Mouse (Mus musculus): Measurements from ENCODE around the gene Lztr1.
"Not testable (repeated sequence)": the region's sequence is repeated elsewhere in the genome, so short reads cannot be mapped to it uniquely, and the experiment has no call there.

The Lztr1 gene

DNA sequence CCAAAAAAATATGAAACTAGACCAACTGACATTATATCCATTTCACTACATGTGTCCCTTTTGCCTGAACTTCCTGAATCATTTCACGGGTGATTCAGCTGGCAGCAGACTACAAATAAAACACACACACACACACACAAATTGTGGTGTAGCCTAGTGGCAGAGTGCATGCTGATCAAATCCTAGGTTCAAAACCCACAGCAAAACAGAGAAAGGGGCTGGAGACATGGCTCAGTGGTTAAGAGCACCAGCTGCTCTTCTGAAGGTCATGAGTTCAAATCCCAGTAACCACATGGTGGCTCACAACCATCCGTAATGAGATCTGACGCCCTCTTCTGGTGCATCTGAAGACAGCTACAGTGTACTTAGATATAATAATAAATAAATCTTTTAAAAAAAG, 457 bp upstream of the Lztr1 start:
- not testable (repeated sequence) for DNase-seq

DNA sequence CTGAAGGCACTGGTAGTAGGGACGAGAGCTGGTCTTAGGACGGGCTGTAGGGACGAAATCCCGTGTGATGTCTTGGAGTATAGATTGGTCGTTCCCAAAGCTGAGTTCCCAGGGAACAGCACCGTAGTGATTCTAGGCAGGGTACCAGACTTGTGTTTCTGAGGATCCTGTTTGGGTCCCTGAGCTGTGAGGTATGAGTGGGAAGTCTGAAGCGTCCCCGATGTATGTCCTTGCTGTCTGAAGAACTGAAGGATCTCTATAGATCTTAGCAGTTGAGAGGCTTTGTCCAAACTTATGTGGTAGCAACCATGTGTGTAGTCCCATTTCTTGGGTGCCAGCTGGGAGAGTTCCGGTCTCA, 731 bp downstream of the Lztr1 start:
- DNase-seq: no peak

DNA sequence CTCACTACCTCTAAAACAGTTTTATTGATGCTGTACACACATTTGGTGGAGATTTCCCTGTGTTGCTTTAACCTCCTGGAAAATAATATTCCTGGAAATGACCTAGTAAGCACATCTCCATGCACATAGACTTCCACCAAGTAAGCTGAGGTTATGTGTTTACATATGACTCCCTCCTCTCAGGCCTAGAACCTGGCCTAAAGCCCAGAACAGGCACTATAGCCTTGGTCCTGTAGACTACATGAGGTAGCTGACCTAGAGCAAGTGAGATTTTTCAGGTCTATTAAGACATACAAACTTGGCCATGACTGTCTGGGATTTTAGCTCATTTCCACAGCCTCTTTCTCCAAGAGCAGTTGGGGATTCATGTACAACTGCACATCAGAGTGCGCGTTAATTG, 1.7 kb downstream of the Lztr1 start:
- no peak for DNase-seq

DNA sequence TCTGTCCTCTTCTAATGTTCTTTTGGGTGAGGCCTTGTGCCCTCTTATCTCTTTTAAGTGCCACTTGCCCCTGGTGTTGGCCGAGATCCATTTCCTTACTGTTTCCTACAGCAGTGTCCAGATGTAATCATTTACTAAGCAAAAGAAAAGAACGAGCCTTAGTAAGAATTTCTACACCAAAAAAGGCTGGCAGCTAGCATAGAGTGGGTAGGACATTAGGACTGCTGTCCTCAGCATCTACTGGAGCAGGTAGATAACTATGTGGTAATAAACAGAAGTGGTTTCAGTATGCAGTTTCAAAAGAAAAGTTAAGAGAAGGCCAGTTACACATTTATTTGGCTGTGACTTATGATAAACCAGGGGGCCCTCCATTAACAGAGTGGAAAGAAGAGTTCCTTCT, 2.2 kb downstream of the Lztr1 start:
- no peak for DNase-seq

DNA sequence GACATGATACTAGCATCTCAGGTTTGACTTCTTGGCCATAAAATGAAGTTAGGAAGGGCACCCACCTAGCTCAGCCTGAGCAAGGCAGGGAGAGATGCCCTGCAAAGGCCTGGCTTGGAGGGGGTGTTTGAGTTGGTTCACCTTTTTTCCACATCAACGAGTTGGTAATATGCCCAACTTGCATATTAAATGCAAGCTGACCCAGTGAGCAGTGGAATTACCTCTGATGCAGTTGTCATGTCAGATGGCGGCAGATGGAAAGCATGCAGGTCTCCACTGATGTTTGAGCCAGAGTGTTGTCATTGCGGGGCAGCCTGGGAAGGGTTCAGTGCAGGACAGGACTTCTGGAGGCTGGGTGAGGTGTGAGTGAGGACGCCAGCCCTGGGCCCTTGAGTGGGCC, 2.9 kb downstream of the Lztr1 start:
- DNase-seq: no peak

DNA sequence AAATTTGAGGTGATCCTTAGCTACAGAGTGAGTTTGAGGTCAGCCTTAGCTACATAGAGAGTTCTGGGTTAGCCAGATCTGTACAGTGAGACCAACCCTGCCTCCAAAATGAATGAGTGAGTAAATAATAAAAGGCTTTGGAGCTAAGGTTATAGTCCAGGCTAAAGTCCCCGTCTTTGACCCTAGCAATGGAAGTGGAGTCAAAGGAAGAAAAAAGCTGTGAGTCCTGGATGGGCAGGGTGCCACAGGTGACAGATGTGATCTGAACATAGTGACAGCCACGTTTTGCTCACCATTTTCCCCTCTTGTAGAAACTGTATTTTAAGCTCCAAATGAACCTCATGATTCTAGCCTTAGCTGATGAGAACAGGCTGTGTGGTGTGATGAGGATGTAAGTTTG, 10.4 kb downstream of the Lztr1 start:
- no peak for DNase-seq

DNA sequence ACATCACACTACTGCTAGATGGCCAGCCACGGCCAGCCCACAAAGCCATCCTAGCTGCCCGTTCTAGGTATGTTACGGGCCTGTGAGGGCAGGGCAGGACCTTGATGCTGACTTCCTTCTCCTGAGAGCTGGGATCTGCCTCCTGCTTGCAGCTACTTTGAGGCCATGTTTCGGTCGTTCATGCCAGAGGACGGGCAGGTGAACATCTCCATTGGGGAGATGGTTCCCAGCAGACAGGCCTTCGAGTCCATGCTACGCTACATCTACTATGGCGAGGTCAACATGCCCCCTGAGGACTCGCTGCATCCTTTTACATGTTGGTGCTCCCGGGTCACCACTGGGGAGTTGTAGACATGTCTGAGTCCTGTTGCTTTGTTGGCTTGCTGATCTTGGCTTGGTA, 15.7 kb downstream of the Lztr1 start:
- no peak for DNase-seq

DNA sequence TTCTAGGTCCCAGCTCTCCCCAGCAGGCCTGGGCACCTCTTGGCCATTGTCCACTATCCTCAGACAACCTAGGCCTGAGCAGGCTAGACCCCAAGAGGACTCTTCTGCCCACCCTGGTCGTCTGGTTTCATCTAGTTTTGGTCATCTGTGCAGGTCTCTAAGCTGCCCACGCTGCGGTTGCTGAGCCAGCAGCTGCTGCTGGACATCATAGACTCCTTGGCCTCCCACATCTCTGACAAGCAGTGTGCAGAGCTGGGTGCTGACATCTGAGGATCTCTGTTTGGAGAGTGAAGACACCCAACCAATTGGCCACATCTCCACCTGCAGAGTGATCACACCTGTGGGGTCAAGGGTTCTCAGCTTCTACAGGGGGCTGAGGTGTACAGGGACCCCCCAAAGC, 17.0 kb downstream of the Lztr1 start:
- DNase-seq: no peak

DNA sequence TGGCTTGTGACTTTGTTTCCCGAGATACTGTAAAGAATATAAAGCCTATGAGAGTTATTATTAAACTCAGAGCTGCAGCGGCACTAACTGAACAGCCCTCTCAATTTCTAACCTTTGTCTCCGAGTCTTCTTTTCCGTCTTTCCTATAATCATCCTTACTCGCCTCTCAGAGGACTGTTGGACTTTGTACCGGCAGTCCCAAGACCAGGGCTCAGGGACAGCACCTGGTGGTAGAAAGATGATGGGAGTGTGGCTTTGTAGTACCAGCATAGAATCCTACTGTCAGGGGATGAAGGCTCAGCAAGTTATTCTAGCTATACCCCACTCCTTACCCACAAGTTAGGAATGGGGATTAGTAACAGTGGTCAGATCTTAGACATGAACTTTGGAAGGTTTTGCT, 17.7 kb downstream of the Lztr1 start:
- DNase-seq: no peak

DNA sequence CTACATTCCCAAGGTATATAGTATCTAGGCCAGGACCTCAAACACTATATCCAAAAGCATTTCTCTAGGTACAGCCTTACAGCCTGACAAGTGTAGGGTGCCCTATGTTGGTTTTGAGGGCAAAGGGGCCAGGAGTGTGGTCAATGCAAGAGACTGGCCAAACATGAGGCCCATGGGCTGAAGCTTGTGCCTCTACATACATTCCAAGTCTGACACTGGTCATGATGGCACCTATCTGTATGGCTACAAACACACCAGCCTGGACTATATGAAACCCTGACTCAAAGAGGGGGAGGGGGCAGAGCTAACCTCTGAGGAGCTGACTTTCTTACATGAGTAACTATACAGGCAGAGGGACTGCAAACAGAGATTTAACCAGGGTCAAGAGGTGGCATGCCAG, 19.1 kb downstream of the Lztr1 start:
- no peak for DNase-seq

DNA sequence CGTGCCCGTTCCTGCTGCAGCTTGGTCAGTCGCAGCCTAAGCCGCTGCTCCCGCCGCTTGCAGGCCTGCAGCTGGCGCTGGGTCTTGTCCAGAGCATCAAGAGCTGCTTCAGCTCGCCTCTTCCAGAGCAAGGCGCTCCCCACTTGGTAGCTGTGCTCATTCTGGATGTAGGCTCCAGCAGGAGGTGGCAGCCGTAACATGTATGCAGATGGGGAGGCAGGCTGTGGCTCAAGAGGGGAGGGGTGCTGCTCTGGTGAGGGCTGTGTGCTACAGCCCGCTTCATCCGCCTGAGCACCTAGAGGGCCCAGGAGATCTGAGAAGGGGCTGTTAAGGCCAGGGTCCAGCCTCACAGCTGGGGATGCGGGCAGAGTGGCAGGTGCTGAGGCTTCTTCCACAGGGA, 19.8 kb downstream of the Lztr1 start:
- no peak for DNase-seq

DNA sequence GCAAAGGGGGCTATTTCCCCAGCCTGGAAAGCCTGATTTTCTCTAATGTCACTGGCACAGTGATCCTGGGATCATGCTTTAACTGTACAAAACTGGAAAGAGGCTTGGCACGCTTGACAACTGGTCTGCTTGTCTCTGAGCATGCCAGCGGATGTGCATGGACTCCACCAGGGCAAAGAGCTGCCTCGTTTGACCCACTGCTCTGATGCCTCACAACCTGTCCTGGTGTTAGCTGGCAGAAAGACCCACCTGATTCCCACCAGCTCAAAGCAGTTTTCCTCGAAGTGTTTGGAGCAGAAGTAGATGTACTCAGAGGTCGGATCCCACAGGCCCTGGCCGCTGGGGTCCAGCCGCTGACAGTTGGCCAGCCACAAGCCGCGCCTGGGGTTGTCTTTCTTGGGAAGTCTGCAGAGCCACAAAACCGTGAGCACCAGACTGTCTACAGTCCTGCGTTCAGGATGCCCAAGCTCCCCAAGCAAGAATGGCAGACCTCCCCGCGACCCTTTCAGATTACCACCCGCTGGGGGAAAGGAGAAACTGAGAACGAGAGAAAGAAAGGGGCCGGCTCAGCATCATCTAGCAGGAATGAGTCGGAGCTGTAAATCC, 21.6 kb downstream of the Lztr1 start:
- DNase-seq: peak; percentile 20 to 29

DNA sequence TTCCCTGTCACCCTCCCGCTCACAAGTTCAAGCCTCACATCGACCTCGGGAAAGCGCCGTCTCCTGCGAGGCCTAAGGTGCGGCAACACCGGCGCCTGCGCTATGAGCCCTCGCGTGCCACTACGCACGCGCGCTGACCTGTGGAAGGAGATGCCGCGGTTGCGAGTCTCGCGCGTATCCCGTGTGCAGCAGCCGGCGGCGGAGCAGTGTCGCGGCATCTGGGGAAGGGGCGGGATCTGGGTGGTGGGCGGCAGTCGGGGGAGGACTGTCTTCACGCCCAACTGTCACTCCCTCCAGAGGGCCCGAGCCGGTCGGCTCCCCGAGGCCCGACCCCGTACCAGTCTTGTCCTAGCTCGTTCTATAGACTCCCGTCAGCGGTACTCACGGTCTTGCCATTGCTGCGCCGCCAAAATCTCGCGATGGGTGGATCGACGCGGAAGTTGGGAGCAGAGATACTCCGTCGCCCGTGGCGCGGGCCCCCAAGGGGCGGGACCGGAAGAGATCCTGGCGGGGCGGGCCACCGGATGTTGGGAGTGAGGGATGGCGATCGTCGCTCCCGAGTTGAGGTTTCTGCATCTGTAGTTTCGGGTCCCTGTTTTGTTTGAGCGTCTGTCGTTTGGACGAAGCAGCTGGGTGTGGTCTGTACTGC, 22.3 kb downstream of the Lztr1 start, which contains the start of gene Thap7:
TSS of gene Thap7 (minus strand) at position 497 of the 649 bp plus-strand sequence.
- peak; percentile 94 to 96 for DNase-seq

DNA sequence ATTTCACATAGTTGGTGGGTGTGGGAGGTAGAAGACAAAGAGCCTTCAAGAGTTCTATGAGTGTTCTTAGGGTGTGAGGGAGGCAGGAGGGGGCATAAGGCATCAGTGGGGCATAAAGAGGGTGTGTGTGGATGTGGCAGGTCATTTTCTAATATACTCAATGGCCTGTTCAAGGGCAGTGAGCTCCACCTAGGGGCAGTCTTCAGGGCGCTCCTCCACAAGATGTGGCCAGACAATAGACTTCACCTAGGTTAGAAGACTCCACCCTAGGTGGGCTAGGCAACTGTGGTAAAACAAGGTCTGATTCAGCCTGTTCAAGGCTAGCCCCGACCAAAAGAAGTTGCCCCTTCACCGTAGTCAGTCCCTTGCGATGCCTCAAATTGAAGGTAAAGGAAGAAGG, 23.8 kb downstream of the Lztr1 start:
- no peak for DNase-seq

DNA sequence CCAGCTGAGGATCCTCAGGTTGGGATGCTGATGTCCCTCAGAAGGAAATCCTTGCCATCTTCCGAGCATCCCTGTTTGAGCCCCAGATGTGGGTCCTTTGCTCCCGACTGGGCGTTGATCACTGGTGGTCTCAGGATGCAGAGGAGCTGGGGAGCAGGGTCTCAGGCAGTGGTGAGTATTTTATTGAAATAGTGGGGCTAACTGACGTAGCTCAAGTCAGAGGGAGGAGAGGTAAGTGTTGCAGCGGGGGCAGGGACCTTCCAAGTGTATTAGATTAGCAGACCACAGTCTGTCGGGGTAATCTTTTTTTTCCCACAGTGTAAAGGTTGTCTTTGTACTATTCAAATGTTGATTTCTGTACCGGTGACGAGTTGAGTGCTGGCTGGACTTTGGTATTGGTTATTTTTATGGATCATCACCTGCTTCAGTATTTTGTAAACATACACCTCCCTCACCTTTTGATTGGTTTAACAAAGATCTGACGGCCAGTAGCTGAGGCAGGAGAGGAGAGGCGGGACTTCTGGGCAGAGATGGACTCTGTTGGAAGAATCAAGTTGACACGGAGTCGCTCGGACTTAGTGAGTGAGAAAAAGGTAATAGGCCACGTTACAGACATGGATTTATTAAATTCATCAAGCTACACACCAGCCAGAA, 24.3 kb downstream of the Lztr1 start:
- DNase-seq: no peak

DNA sequence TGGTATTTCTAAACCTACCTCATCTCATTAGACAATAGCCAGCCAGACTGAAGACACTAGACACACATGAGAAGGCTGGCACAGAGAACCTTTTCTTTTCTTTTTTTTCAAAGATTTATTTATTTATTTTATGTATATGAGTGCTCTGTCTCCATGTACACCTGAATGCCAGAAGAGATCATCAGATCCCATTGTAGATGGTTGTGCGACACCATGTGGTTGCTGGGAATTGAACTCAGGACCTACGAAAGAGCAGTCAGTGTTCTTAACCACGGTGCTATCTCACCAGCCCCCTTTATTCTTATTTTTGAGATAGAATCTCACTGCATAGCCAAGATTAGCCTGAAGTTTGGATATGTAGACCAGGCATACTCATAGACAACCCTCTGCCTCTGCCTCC, 28.1 kb downstream of the Lztr1 start:
- DNase-seq: no peak

DNA sequence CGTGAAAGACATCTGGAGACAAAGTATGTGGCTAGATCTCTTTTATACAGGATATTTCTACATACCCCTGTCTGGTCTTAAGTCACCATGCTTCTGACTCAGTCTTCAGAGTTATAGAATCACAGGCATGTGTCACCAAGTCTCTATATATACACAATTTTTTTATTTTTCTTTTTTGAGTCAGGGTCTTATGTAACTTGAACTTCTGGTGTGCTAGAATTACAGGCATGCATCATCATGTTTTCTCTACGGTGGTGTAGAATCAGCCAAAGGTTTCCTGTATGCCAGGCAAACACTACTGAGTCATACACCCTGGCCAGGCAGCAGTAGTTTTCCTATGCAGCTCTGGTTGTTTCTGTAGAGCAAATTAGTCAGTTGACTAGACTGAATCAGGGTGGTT, 34.1 kb downstream of the Lztr1 start:
- no peak for DNase-seq

DNA sequence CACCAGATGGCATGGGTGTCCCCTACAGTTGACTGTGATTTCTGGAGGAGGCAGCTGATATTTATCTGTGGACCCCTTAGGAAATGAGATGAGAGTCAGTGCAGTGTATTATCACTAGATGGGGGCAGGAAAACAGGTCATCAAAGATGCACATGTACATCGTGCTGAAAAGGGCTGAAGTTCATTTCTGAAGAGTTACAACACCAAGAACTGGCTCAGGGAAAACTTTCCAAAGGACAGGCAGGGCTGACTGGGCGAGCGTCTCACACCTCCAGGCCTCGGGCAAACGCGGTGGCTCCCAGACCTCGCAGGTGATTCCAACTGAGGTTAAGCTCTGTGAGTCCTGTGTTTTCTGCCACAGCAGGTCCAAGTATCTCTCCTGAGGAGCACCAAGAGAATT, 44.3 kb downstream of the Lztr1 start:
- DNase-seq: no peak

DNA sequence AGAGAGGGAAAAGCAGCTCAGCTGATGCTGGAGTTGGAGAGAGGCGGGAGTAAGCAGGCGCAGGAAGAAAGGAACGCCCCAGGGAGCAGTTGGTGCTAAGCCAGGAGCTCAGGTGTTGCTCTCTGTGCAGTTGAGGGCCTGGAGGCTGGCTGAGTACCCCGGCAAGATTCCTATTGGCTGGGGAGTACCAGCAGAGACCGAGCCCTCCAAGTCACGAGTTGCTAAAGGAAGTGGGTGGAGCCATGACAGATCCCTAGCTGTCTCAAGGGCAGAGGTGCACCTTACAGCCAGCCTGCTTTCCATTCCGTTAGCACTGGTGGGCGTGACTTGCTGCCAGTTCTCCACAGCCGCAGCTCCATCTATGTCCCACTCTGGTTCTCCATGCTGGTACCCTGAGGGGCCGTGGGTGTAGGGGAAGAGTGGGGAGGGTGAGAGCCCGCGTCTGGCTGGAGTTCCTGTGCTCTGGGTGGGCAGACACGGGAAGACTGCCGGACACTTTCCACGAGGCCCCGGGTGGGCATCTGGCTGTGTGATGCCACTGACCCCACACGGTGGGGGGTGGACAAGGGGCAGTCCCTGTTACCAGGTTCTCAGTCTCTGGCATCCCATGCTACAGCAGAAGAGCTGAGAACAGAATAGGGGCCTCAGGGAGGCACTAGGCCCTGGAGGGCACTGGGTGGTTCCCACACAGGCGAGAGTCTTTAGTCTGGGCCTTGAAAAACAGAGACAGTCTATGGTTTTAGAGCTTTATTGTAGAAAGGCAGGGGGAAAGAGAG, 45.6 kb downstream of the Lztr1 start:
- DNase-seq: peak; percentile 64 to 80

DNA sequence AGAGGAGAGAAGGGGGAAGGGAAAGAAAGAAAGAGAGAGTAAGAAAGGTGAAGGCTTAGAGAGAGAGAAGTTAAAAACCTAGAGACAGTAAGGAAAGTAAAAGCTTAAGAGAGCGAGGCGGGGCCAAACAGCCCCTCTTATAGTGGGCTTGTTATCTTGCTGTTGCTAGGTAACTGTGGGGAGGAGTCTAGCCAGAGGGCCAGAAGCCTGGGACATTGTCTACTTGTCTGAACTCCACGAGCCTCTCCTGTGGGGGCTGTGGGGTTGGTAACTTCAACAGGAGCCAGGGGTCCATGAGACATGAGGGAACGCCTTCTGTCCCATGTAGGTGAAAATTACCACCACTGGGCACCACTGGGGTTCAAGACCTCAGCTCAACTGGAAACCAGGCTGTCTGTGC, 46.2 kb downstream of the Lztr1 start:
- not testable (repeated sequence) for DNase-seq

DNA sequence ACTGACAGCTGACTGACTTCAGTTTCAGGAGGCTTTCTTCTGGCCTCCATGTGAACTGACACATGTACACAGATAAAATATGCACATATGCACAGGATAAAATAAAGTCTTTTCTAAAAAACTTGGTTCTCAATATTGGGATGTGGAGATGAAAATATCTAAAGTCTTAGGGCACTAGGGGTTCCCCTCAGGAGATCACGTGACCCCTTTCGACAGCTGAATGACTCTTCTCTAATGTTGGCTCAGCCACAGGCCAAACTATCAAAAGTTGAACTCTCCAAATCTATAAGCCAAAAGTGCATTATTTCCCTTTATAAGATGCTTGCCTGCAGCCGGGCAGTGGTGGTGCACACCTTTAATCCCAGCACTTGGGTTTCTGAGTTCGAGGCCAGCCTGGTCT, 47.7 kb downstream of the Lztr1 start:
- DNase-seq: no peak

DNA sequence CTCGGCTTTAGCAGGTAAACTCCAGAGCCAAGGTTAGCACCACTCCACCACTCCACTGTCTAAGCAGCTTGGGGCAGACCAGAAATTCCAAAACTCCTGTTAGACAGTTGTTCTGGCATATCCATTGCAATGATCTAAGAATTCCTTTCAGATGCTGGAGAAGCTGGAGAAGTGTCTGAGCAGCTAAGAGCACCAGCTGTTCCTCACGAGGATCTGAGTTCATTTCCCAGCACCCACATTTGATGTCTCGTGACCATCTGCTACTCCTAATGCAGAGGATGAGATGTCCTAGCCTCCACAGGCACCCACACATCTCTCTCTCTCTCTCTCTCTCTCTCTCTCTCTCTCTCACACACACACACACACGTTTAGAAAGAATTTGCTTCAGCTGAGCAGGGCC, 48.4 kb downstream of the Lztr1 start:
- no peak for DNase-seq

DNA sequence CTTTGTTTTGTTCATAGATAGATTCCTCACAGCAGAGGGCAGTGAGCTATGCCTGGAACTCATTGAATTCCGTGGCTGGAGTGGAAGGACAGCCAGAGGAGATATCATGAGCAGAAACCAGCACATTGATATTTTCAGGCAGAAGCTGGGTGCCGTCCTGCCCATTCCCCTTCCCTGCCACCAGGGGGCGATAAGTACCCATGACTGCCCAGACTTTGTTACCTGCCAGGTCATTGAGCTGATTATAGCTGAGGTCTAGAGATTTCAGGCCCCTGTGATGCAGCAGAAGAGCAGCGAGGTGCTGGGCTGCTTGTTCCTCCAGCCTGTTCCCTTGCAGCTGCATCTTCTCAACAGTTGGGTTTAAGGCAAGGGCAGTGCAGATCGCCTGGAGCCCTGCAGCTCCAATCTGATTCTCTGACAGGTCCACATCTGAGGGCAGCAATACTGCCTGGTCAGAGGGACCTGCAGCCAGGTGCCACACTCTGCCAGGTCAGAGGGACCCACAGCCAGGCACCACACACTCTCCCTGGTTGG, 49.5 kb downstream of the Lztr1 start:
- DNase-seq: peak; percentile 19 to 26

DNA sequence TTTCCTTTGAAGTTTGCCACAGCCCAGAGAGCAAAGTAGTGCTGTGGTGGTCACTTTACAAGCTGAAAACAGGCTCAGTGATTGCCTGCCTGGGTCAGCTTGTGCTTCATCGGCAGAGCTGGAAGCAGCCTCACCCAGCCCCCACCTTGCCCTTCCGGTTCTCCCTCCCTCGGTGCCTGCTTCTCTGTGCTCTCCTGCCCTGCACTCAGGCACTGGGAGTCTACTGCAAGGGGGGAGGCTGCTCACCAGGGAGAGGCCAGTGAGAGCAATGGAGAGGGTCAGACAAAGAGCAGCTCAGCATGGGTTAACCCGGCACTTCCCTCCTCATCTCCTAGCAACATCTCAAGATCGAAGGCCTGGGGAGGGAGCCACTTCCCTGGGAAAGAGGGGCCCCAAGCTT, 50.3 kb downstream of the Lztr1 start:
- no peak for DNase-seq

All from thymus, adult 18-20 months (tissue).